Mouse (Mus musculus): ENCODE measurements around the gene Teddm3.
"Not testable (repeated sequence)": the region's sequence is repeated elsewhere in the genome, so short reads cannot be mapped to it uniquely, and the experiment has no call there.

Gene Teddm3

GRCm38 (mm10) chr16:21153900-21154299, at the start of gene Teddm3:
Teddm3 (minus strand) TSS chr16:21154000.
- DNase-seq (ENCODE audit: low spot score): not testable (repeated sequence)

- no peak for DNase-seq (ENCODE audit: low spot score)
Observed at GRCm38 (mm10) chr16:21202731-21203130, 48.9 kb upstream of the Teddm3 start.

GRCm38 (mm10) chr16:21199426-21199825, 45.6 kb upstream of the Teddm3 start:
- DNase-seq (ENCODE audit: low spot score): no peak

GRCm38 (mm10) chr16:21198529-21198928, 44.7 kb upstream of the Teddm3 start:
- DNase-seq (ENCODE audit: low spot score): no peak

- DNase-seq (ENCODE audit: low spot score): no peak
Observed at GRCm38 (mm10) chr16:21198006-21198405, 44.2 kb upstream of the Teddm3 start.

- DNase-seq (ENCODE audit: low spot score): no peak
Observed at GRCm38 (mm10) chr16:21197542-21197941, 43.7 kb upstream of the Teddm3 start.

GRCm38 (mm10) chr16:21196576-21196975, 42.8 kb upstream of the Teddm3 start:
- no peak for DNase-seq (ENCODE audit: low spot score)

GRCm38 (mm10) chr16:21195260-21195866, 41.6 kb upstream of the Teddm3 start:
- no peak for DNase-seq (ENCODE audit: low spot score)

- DNase-seq (ENCODE audit: low spot score): no peak
Observed at GRCm38 (mm10) chr16:21194182-21194581, 40.4 kb upstream of the Teddm3 start.

GRCm38 (mm10) chr16:21192509-21193354, 38.9 kb upstream of the Teddm3 start:
- DNase-seq (ENCODE audit: low spot score): peak; percentile 61

- no peak for DNase-seq (ENCODE audit: low spot score)
Observed at GRCm38 (mm10) chr16:21191569-21191968, 37.8 kb upstream of the Teddm3 start.

- DNase-seq (ENCODE audit: low spot score): no peak
Observed at GRCm38 (mm10) chr16:21188345-21188744, 34.5 kb upstream of the Teddm3 start.

- no peak for DNase-seq (ENCODE audit: low spot score)
Observed at GRCm38 (mm10) chr16:21187568-21187967, 33.8 kb upstream of the Teddm3 start.

GRCm38 (mm10) chr16:21184697-21185096, 30.9 kb upstream of the Teddm3 start:
- no peak for DNase-seq (ENCODE audit: low spot score)

GRCm38 (mm10) chr16:21182108-21182507, 28.3 kb upstream of the Teddm3 start:
- no peak for DNase-seq (ENCODE audit: low spot score)

GRCm38 (mm10) chr16:21175236-21175635, 21.4 kb upstream of the Teddm3 start:
- no peak for DNase-seq (ENCODE audit: low spot score)

GRCm38 (mm10) chr16:21168730-21169129, 14.9 kb upstream of the Teddm3 start:
- no peak for DNase-seq (ENCODE audit: low spot score)

- DNase-seq (ENCODE audit: low spot score): not testable (repeated sequence)
Observed at GRCm38 (mm10) chr16:21165343-21166220, 11.8 kb upstream of the Teddm3 start.

GRCm38 (mm10) chr16:21163423-21163822, 9.6 kb upstream of the Teddm3 start:
- not testable (repeated sequence) for DNase-seq (ENCODE audit: low spot score)

- DNase-seq (ENCODE audit: low spot score): not testable (repeated sequence)
Observed at GRCm38 (mm10) chr16:21159226-21159625, 5.4 kb upstream of the Teddm3 start.

GRCm38 (mm10) chr16:21156261-21156660, 2.5 kb upstream of the Teddm3 start:
- not testable (repeated sequence) for DNase-seq (ENCODE audit: low spot score)
